Mouse (Mus musculus) heart, postnatal 0 days (tissue): ENCODE measurements at regions not wholly inside any gene's neighbourhood (a gene's known extent, or its start where the extent isn't known, plus 50 kb on each side); places are given as distances from the start of the nearest gene placed in this dataset.
A peak's percentile ranks its signal among the peaks of the same experiment; 100 is the strongest.

Experiments
- ATAC-seq: fragments of 200-750 bp; cut with Nextera tagmentation; 2 replicates; pipeline ENCODE4 v1.8.0; 2017; ENCODE audit warnings: low read depth, moderate number of reproducible peaks, moderate library complexity; ENCODE audit not compliant: insufficient read depth
- DNase-seq: peaks from one replicate; pipeline ENCODE4 v3.0.0-alpha.2; 2016; ENCODE audit warnings: low spot score
- H3K27ac ChIP-seq: fragments of 300-500 bp; sonication (generic); 2 replicates; pipeline ENCODE4 v1.5.1; 2014; ENCODE audit warnings: low read depth, mild to moderate bottlenecking
- H3K27me3 ChIP-seq: fragments of 300-500 bp; sonication (generic); 2 replicates; pipeline ENCODE4 v1.6.1; 2014; ENCODE audit warnings: low read length, mixed read lengths; ENCODE audit not compliant: control insufficient read depth, insufficient read depth
- H3K36me3 ChIP-seq: fragments of 300-500 bp; sonication (generic); replicated peaks from 2 replicates; pipeline ENCODE4 v1.6.1; 2014; ENCODE audit warnings: low read length, mixed read lengths; ENCODE audit not compliant: control insufficient read depth, insufficient read depth
- H3K4me1 ChIP-seq: fragments of 300-500 bp; sonication (generic); 2 replicates; pipeline ENCODE4 v1.6.1; 2014; ENCODE audit warnings: antibody characterized with exemption; ENCODE audit not compliant: control insufficient read depth, insufficient read depth
- H3K4me2 ChIP-seq: fragments of 300-500 bp; sonication (generic); 2 replicates; pipeline ENCODE4 v1.6.1; 2014; ENCODE audit warnings: low read depth, mild to moderate bottlenecking, low read length, moderate library complexity
- H3K4me3 ChIP-seq: fragments of 300-500 bp; sonication (generic); 2 replicates; pipeline ENCODE4 v1.5.1; 2014; ENCODE audit warnings: low read depth, low read length
- H3K9ac ChIP-seq: fragments of 300-500 bp; sonication (generic); replicated peaks from 2 replicates; pipeline ENCODE4 v1.6.1; 2014; ENCODE audit warnings: low read depth, low read length, mixed read lengths
- H3K9me3 ChIP-seq: fragments of 300-500 bp; sonication (generic); replicated peaks from 2 replicates; pipeline ENCODE4 v1.6.1; 2016; ENCODE audit warnings: low read length; ENCODE audit not compliant: control insufficient read depth
- CTCF ChIP-seq: IDR thresholded peaks from 2 replicates; pipeline ENCODE4 v1.5.1; 2016; ENCODE audit warnings: antibody characterized with exemption, control low read depth, low read depth
- EP300 ChIP-seq: IDR thresholded peaks from 2 replicates; pipeline ENCODE4 v1.6.1; 2016; ENCODE audit warnings: antibody characterized with exemption, low read depth
- WGBS: fragments of 180-500 bp; shearing (Covaris S2); extraction: QIAGEN DNeasy Blood & Tissue Kit; methylation state at CpG from one replicate; pipeline ENCODE4 v1.1.7; 2014; 5-methylcytosine and 5-hydroxymethylcytosine counted together

DNA sequence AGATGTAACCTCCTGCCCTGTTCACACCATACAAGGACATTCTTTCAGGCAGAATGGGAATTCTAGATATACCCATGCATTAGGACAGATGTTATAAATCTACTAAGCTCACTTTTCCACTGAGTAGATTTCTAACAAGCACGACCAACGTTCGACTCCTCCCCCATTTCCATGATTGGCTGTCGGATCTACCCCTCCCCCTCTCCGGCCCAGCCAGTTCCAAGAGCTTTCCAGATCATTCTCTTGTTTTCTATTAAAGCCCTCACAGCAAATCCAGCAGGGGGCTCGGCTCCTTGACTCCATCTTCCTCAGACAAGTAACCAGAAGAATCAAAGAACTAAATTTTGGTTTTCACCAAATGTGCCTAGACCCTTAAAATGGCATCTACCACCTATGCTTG, 146.5 kb upstream of the Plxnc1 start:
- Histone ChIP-seq H3K9ac (no peak overlapping the region), H3K4me2 (no peak overlapping the region), H3K9me3 (no peaks in the 10 kb centered on the region), H3K27ac (no peak overlapping the region), H3K36me3 (no peaks in the 10 kb centered on the region), H3K4me1 (no peaks in the 10 kb centered on the region), H3K27me3 (no peaks in the 10 kb centered on the region), H3K4me3 (no peak overlapping the region)
- no peak for TF ChIP-seq EP300
- no peak for TF ChIP-seq CTCF
- ATAC-seq (no peak), DNase-seq (no peak)
- WGBS = 56% methylated on average over 6 of the region's 6 CpGs

DNA sequence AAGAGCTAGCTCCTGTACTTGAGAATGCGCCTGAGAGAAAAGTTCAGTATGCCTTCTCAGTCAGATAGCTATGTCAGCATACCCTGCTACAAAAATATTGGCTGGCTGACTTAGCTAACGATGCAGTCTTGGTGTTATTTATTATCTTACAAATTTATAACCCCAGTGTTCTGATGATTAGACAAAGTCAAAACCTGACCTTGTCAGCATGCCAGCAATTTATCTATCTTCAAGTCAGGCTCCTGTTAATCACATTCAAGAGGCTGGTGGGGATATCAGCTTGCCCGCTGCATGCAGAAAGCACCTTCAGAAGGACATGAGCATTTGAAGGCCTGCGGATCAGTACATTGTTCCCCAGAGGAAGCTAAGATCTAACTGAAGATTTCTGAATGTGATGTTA, 146.0 kb upstream of the Plxnc1 start:
- no peaks in the 10 kb centered on the region for H3K4me1 ChIP-seq
- no peak overlapping the region for H3K9ac ChIP-seq
- TF ChIP-seq EP300 = no peak
- TF ChIP-seq CTCF = no peak
- ATAC-seq (no peak), DNase-seq (no peak)
- 61% methylated on average over 4 of the region's 4 CpGs for WGBS
- H3K4me3 ChIP-seq = no peak overlapping the region
- no peaks in the 10 kb centered on the region for H3K36me3 ChIP-seq
- no peak overlapping the region for H3K4me2 ChIP-seq
- H3K9me3 ChIP-seq = no peaks in the 10 kb centered on the region
- no peak overlapping the region for H3K27ac ChIP-seq
- no peaks in the 10 kb centered on the region for H3K27me3 ChIP-seq

DNA sequence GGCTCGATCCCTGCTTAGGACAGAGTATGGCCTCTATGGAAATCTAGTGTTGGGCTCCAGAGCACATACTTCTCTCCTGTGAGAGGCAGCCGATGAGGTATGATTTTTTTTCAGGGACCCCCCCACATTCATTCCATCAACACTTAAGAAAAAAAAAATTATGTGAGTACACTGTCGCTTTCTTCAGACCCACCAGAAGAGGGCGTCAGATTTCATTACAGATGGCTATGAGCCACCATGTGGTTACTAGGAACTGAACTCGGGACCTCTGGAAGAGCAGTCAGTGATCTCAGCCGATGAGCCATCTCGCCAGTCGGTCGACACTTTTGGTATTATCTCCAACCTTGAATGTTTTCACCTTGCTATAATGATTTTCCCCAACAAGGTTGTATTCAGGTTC, 145.4 kb upstream of the Plxnc1 start:
- no peaks in the 10 kb centered on the region for H3K9me3 ChIP-seq
- no peak overlapping the region for H3K9ac ChIP-seq
- no peak overlapping the region for H3K4me2 ChIP-seq
- H3K27me3 ChIP-seq = no peaks in the 10 kb centered on the region
- H3K27ac ChIP-seq = no peak overlapping the region
- DNase-seq (no peak), ATAC-seq (no peak)
- H3K4me3 ChIP-seq = no peak overlapping the region
- 87% methylated on average over 9 of the region's 9 CpGs for WGBS
- no peaks in the 10 kb centered on the region for H3K36me3 ChIP-seq
- 0 out of 2 replicates have a peak, but pooled peaks have one; percentile 7 for TF ChIP-seq CTCF
- no peak for TF ChIP-seq EP300
- H3K4me1 ChIP-seq = no peaks in the 10 kb centered on the region

- TF ChIP-seq CTCF = peak; percentile 84
- TF ChIP-seq EP300 = no peak
- Histone ChIP-seq H3K27me3 (no peaks in the 10 kb centered on the region), H3K36me3 (no peaks in the 10 kb centered on the region), H3K9ac (no peak overlapping the region), H3K9me3 (no peaks in the 10 kb centered on the region), H3K27ac (no peak overlapping the region), H3K4me2 (no peak overlapping the region), H3K4me3 (no peak overlapping the region), H3K4me1 (no peaks in the 10 kb centered on the region)
- ATAC-seq (peak; percentile 91), DNase-seq (peak; percentile 86)
- WGBS = 36% methylated on average over 13 of the region's 13 CpGs
Observed at GRCm38 (mm10) chr10:95087864-95088570, 143.4 kb upstream of the Plxnc1 start.

- Histone ChIP-seq H3K9ac (no peak overlapping the region), H3K36me3 (no peaks in the 10 kb centered on the region), H3K9me3 (no peaks in the 10 kb centered on the region), H3K4me1 (no peaks in the 10 kb centered on the region), H3K27ac (no peak overlapping the region), H3K4me2 (no peak overlapping the region), H3K27me3 (no peaks in the 10 kb centered on the region), H3K4me3 (no peak overlapping the region)
- ATAC-seq = no peak
- TF ChIP-seq CTCF = no peak
- no peak for TF ChIP-seq EP300
- no peak for DNase-seq
- WGBS = 66% methylated on average over 4 of the region's 4 CpGs
Observed at GRCm38 (mm10) chr10:95086755-95087154, 142.1 kb upstream of the Plxnc1 start.

- H3K9me3 ChIP-seq = no peaks in the 10 kb centered on the region
- no peak overlapping the region for H3K4me3 ChIP-seq
- WGBS = 66% methylated on average over 8 of the region's 8 CpGs
- H3K4me1 ChIP-seq = no peaks in the 10 kb centered on the region
- no peak for ATAC-seq
- H3K4me2 ChIP-seq = no peak overlapping the region
- H3K36me3 ChIP-seq = no peaks in the 10 kb centered on the region
- no peak overlapping the region for H3K9ac ChIP-seq
- H3K27ac ChIP-seq = no peak overlapping the region
- no peak for TF ChIP-seq EP300
- no peak for TF ChIP-seq CTCF
- DNase-seq = no peak
- no peaks in the 10 kb centered on the region for H3K27me3 ChIP-seq
Observed at GRCm38 (mm10) chr10:95085688-95086268, 141.1 kb upstream of the Plxnc1 start.
